Mouse (Mus musculus): ENCODE results near the gene Lekr1. TPM values are rescaled to one million over a fixed set of nuclear protein-coding genes. Genes with fewer than 3 reads are reported as not detected.

Gene Lekr1
- total RNA-seq, 1 experiment: 1.2 TPM

GRCm38 (mm10) chr3:65659620-65659932 lies 6.5 kb upstream of the Lekr1 start:
- in situ Hi-C loops (cut with MboI; ENCODE audit: low sequenced_read_pairs in 2 of 2, unreplicated experiment in 2 of 2): no loop called here
- no peaks in the 10 kb centered on the region for H3K36me3 ChIP-seq (ENCODE audit: control insufficient read depth, insufficient read depth, low read length, poor library complexity, severe bottlenecking)
- no peaks in the 10 kb centered on the region for H3K9me3 ChIP-seq (ENCODE audit: control insufficient read depth, insufficient read depth, low read depth, low read length)
- no peak for TF ChIP-seq MAFK (IDR thresholded peaks at IDR 0.05; ENCODE audit: insufficient read depth, low read depth, low read length)
- TF ChIP-seq ZC3H11A (IDR thresholded peaks at IDR 0.05; ENCODE audit: borderline replicate concordance, low read depth, low read length): no peak
- TF ChIP-seq CHD2 (IDR thresholded peaks at IDR 0.05; ENCODE audit: low read depth, low read length): no peak
- TF ChIP-seq HCFC1 (IDR thresholded peaks at IDR 0.05; ENCODE audit: borderline replicate concordance, insufficient read depth, low read length): no peak
- TF ChIP-seq ZNF384 (IDR thresholded peaks at IDR 0.05; ENCODE audit: low read depth, low read length): no peak
- H3K9ac ChIP-seq (ENCODE audit: insufficient read depth, low read depth, low read length, poor library complexity, severe bottlenecking): peak overlapping the region; percentile 80
- peaks cover 14 to 18% of the 10 kb centered on the region in 2 experiments for H3K4me1 ChIP-seq (ENCODE audit: control insufficient read depth in 2 of 2, insufficient read depth in 2 of 2, low read length in 2 of 2, poor library complexity in 1 of 2)
- peak overlapping the region; percentile 79 for H3K27ac ChIP-seq (ENCODE audit: insufficient read depth, low read depth, low read length, poor library complexity, severe bottlenecking)
- peak overlapping the region; percentile 65 to 90 for H3K4me3 ChIP-seq (ENCODE audit: insufficient read depth in 1 of 2, low read depth in 1 of 2, low read length in 2 of 2, poor library complexity in 1 of 2, severe bottlenecking in 1 of 2)
- no peak for DNase-seq (ENCODE audit: low read depth, low spot score)

GRCm38 (mm10) chr3:65660336-65660735 lies 5.7 kb upstream of the Lekr1 start:
- Histone ChIP-seq H3K27ac (ENCODE audit: insufficient read depth, low read depth, low read length, poor library complexity, severe bottlenecking) (peak overlapping the region; percentile 17; the same call in 1 of the 2 replicates), H3K4me1 (ENCODE audit: control insufficient read depth in 2 of 2, insufficient read depth in 2 of 2, low read length in 2 of 2, poor library complexity in 1 of 2) (peaks cover 14 to 18% of the 10 kb centered on the region in 2 experiments), H3K4me3 (ENCODE audit: insufficient read depth in 1 of 2, low read depth in 1 of 2, low read length in 2 of 2, poor library complexity in 1 of 2, severe bottlenecking in 1 of 2) (no peak overlapping the region), H3K36me3 (ENCODE audit: control insufficient read depth, insufficient read depth, low read length, poor library complexity, severe bottlenecking) (no peaks in the 10 kb centered on the region), H3K9me3 (ENCODE audit: control insufficient read depth, insufficient read depth, low read depth, low read length) (no peaks in the 10 kb centered on the region), H3K9ac (ENCODE audit: insufficient read depth, low read depth, low read length, poor library complexity, severe bottlenecking) (no peak overlapping the region)
- no peak for DNase-seq (ENCODE audit: low read depth, low spot score)
- no peak for TF ChIP-seq CHD2 (IDR thresholded peaks at IDR 0.05; ENCODE audit: low read depth, low read length)
- TF ChIP-seq ZNF384 (IDR thresholded peaks at IDR 0.05; ENCODE audit: low read depth, low read length): no peak
- no peak for TF ChIP-seq MAFK (IDR thresholded peaks at IDR 0.05; ENCODE audit: insufficient read depth, low read depth, low read length)
- no peak for TF ChIP-seq HCFC1 (IDR thresholded peaks at IDR 0.05; ENCODE audit: borderline replicate concordance, insufficient read depth, low read length)
- TF ChIP-seq ZC3H11A (IDR thresholded peaks at IDR 0.05; ENCODE audit: borderline replicate concordance, low read depth, low read length): no peak
- in situ Hi-C loops (cut with MboI; ENCODE audit: low sequenced_read_pairs in 2 of 2, unreplicated experiment in 2 of 2): no loop called here

GRCm38 (mm10) chr3:65661731-65662130 lies 4.3 kb upstream of the Lekr1 start:
- peaks cover 9 to 14% of the 10 kb centered on the region in 2 experiments; a peak in 3 of 4 replicates for H3K4me1 ChIP-seq (ENCODE audit: control insufficient read depth in 2 of 2, insufficient read depth in 2 of 2, low read length in 2 of 2, poor library complexity in 1 of 2)
- no peaks in the 10 kb centered on the region for H3K9me3 ChIP-seq (ENCODE audit: control insufficient read depth, insufficient read depth, low read depth, low read length)
- no peak overlapping the region for H3K4me3 ChIP-seq (ENCODE audit: insufficient read depth in 1 of 2, low read depth in 1 of 2, low read length in 2 of 2, poor library complexity in 1 of 2, severe bottlenecking in 1 of 2)
- DNase-seq (ENCODE audit: low read depth, low spot score): no peak
- TF ChIP-seq MAFK (IDR thresholded peaks at IDR 0.05; ENCODE audit: insufficient read depth, low read depth, low read length) (no peak), CHD2 (IDR thresholded peaks at IDR 0.05; ENCODE audit: low read depth, low read length) (no peak), ZNF384 (IDR thresholded peaks at IDR 0.05; ENCODE audit: low read depth, low read length) (no peak), HCFC1 (IDR thresholded peaks at IDR 0.05; ENCODE audit: borderline replicate concordance, insufficient read depth, low read length) (no peak), ZC3H11A (IDR thresholded peaks at IDR 0.05; ENCODE audit: borderline replicate concordance, low read depth, low read length) (no peak)
- H3K9ac ChIP-seq (ENCODE audit: insufficient read depth, low read depth, low read length, poor library complexity, severe bottlenecking): no peak overlapping the region
- no peak overlapping the region for H3K27ac ChIP-seq (ENCODE audit: insufficient read depth, low read depth, low read length, poor library complexity, severe bottlenecking)
- in situ Hi-C loops (cut with MboI; ENCODE audit: low sequenced_read_pairs in 2 of 2, unreplicated experiment in 2 of 2): no loop called here
- no peaks in the 10 kb centered on the region for H3K36me3 ChIP-seq (ENCODE audit: control insufficient read depth, insufficient read depth, low read length, poor library complexity, severe bottlenecking)

- Histone ChIP-seq H3K36me3 (ENCODE audit: control insufficient read depth, insufficient read depth, low read length, poor library complexity, severe bottlenecking) (no peaks in the 10 kb centered on the region), H3K9ac (ENCODE audit: insufficient read depth, low read depth, low read length, poor library complexity, severe bottlenecking) (no peak overlapping the region), H3K4me1 (ENCODE audit: control insufficient read depth in 2 of 2, insufficient read depth in 2 of 2, low read length in 2 of 2, poor library complexity in 1 of 2) (peaks cover 4 to 7% of the 10 kb centered on the region in 2 experiments; a peak in 3 of 4 replicates), H3K4me3 (ENCODE audit: insufficient read depth in 1 of 2, low read depth in 1 of 2, low read length in 2 of 2, poor library complexity in 1 of 2, severe bottlenecking in 1 of 2) (no peak overlapping the region), H3K9me3 (ENCODE audit: control insufficient read depth, insufficient read depth, low read depth, low read length) (no peaks in the 10 kb centered on the region), H3K27ac (ENCODE audit: insufficient read depth, low read depth, low read length, poor library complexity, severe bottlenecking) (no peak overlapping the region)
- DNase-seq (ENCODE audit: low read depth, low spot score): no peak
- in situ Hi-C loops (cut with MboI; ENCODE audit: low sequenced_read_pairs in 2 of 2, unreplicated experiment in 2 of 2): no loop called here
- no peak for TF ChIP-seq MAFK (IDR thresholded peaks at IDR 0.05; ENCODE audit: insufficient read depth, low read depth, low read length)
- TF ChIP-seq ZNF384 (IDR thresholded peaks at IDR 0.05; ENCODE audit: low read depth, low read length): no peak
- no peak for TF ChIP-seq ZC3H11A (IDR thresholded peaks at IDR 0.05; ENCODE audit: borderline replicate concordance, low read depth, low read length)
- TF ChIP-seq CHD2 (IDR thresholded peaks at IDR 0.05; ENCODE audit: low read depth, low read length): no peak
- no peak for TF ChIP-seq HCFC1 (IDR thresholded peaks at IDR 0.05; ENCODE audit: borderline replicate concordance, insufficient read depth, low read length)
Measured at GRCm38 (mm10) chr3:65663176-65663575, 2.9 kb upstream of the Lekr1 start.

- no peak overlapping the region for H3K9ac ChIP-seq (ENCODE audit: insufficient read depth, low read depth, low read length, poor library complexity, severe bottlenecking)
- H3K4me3 ChIP-seq (ENCODE audit: insufficient read depth in 1 of 2, low read depth in 1 of 2, low read length in 2 of 2, poor library complexity in 1 of 2, severe bottlenecking in 1 of 2): peak overlapping the region in 1 of 2 experiments; percentile 6; a peak in 1 of 4 replicates
- H3K4me1 ChIP-seq (ENCODE audit: control insufficient read depth in 2 of 2, insufficient read depth in 2 of 2, low read length in 2 of 2, poor library complexity in 1 of 2): peaks cover 6 to 8% of the 10 kb centered on the region in 2 experiments; a peak in 3 of 4 replicates
- no peak for TF ChIP-seq CHD2 (IDR thresholded peaks at IDR 0.05; ENCODE audit: low read depth, low read length)
- no peak for TF ChIP-seq MAFK (IDR thresholded peaks at IDR 0.05; ENCODE audit: insufficient read depth, low read depth, low read length)
- no peak for TF ChIP-seq ZC3H11A (IDR thresholded peaks at IDR 0.05; ENCODE audit: borderline replicate concordance, low read depth, low read length)
- TF ChIP-seq ZNF384 (IDR thresholded peaks at IDR 0.05; ENCODE audit: low read depth, low read length): no peak
- no peak for TF ChIP-seq HCFC1 (IDR thresholded peaks at IDR 0.05; ENCODE audit: borderline replicate concordance, insufficient read depth, low read length)
- no peaks in the 10 kb centered on the region for H3K36me3 ChIP-seq (ENCODE audit: control insufficient read depth, insufficient read depth, low read length, poor library complexity, severe bottlenecking)
- no peak overlapping the region for H3K27ac ChIP-seq (ENCODE audit: insufficient read depth, low read depth, low read length, poor library complexity, severe bottlenecking)
- DNase-seq (ENCODE audit: low read depth, low spot score): no peak
- in situ Hi-C loops (cut with MboI; ENCODE audit: low sequenced_read_pairs in 2 of 2, unreplicated experiment in 2 of 2): no loop called here
- no peaks in the 10 kb centered on the region for H3K9me3 ChIP-seq (ENCODE audit: control insufficient read depth, insufficient read depth, low read depth, low read length)
Measured at GRCm38 (mm10) chr3:65670216-65670615, 4.2 kb downstream of the Lekr1 start.
